Mouse (Mus musculus): ENCODE measurements at regions not wholly inside any gene's neighbourhood (a gene's known extent, or its start where the extent isn't known, plus 50 kb on each side); places are given as distances from the start of the nearest gene placed in this dataset.

DNA sequence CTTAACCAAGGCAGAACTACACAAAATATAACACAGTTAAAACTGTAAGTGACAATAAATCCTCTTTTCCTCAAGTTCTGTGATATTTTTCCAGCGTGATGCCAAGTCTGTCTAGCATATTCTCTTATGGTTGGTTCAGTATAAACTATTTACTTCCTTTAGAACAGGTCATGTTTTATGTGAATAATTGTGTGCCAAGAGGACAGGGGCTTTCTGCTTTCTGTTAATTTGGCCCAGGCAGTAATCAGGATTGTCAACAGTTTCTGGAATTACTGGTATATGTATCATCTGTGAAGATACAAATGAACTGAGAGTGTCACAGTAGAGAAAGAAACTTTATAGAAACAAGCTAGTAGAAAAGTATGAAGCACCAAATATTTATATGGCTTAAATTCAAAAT lies 1039.5 kb upstream of the Adcyap1 start:
- DNase-seq (ENCODE audit: low spot score) (no peak), ATAC-seq (no peak)
- WGBS = 75% methylated on average over 1 of the region's 1 CpGs
- Histone ChIP-seq H3K4me1 (ENCODE audit: insufficient read depth, low read length) (no peaks in the 10 kb centered on the region), H3K27ac (no peak overlapping the region), H3K4me2 (ENCODE audit: low read depth, low read length) (no peak overlapping the region), H3K9me3 (ENCODE audit: low read length) (no peaks in the 10 kb centered on the region), H3K36me3 (ENCODE audit: insufficient read depth, low read length) (no peaks in the 10 kb centered on the region), H3K9ac (replicated peaks; ENCODE audit: low read length) (no peak overlapping the region), H3K27me3 (ENCODE audit: insufficient read depth, low read length) (no peaks in the 10 kb centered on the region), H3K4me3 (ENCODE audit: low read length) (no peak overlapping the region)
- no peak for TF ChIP-seq CTCF (IDR thresholded peaks at IDR 0.05; ENCODE audit: low read depth)

DNA sequence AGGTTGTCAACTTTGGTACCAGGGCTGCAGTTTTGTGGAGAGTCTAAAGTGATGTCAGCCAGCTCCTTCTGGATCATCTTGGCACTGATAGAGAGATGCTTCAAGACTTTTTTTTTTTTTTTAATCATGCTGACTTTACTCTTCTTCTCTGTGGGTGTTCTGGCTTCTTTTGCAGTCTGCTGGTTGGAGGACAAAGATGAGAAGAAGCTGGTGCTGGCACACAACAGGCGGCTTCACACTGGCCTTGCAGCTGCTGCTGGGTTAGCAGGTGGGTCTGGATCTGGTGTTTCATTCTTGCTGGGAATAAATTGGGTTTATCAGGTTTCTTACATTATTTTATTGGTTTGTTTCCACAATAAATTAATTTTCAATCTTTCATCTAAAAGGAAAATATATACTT lies 1013.1 kb upstream of the Adcyap1 start:
- ATAC-seq = peak; percentile 63; the same call in 1 of the 2 replicates
- no peaks in the 10 kb centered on the region for H3K9me3 ChIP-seq (ENCODE audit: low read length)
- 37% methylated on average over 1 of the region's 1 CpGs for WGBS
- no peak overlapping the region for H3K4me2 ChIP-seq (ENCODE audit: low read depth, low read length)
- H3K27ac ChIP-seq = no peak overlapping the region
- no peaks in the 10 kb centered on the region for H3K4me1 ChIP-seq (ENCODE audit: insufficient read depth, low read length)
- H3K27me3 ChIP-seq (ENCODE audit: insufficient read depth, low read length) = no peaks in the 10 kb centered on the region
- no peak overlapping the region for H3K9ac ChIP-seq (replicated peaks; ENCODE audit: low read length)
- H3K4me3 ChIP-seq (ENCODE audit: low read length) = no peak overlapping the region
- peak; percentile 1 for DNase-seq (ENCODE audit: low spot score)
- no peak for TF ChIP-seq CTCF (IDR thresholded peaks at IDR 0.05; ENCODE audit: low read depth)
- H3K36me3 ChIP-seq (ENCODE audit: insufficient read depth, low read length) = no peaks in the 10 kb centered on the region

DNA sequence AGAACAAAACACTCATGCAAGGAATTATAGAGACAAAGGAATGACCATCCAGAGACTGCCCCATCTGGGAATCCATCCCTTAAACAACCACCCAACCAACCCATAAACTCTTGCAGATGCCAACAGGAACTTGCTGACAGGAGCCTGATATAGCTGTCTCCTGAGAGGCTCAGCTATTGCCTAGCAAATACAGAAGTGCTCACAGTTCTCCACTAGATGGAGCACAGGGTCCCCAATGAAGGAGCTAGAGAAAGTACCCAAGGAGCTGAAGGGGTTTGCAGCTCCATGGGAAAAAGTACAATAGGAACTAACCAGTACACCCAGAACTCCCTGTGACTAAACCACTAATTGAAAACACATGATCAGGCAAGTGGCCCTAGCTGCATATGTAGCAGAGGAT lies 988.1 kb upstream of the Adcyap1 start:
- no peak overlapping the region for H3K27ac ChIP-seq
- no peaks in the 10 kb centered on the region for H3K4me1 ChIP-seq (ENCODE audit: insufficient read depth, low read length)
- peak; percentile 30; the same call in 1 of the 2 replicates for TF ChIP-seq CTCF (IDR thresholded peaks at IDR 0.05; ENCODE audit: low read depth)
- no peaks in the 10 kb centered on the region for H3K27me3 ChIP-seq (ENCODE audit: insufficient read depth, low read length)
- no peak overlapping the region for H3K9ac ChIP-seq (replicated peaks; ENCODE audit: low read length)
- DNase-seq (ENCODE audit: low spot score) = peak; percentile 5
- no peaks in the 10 kb centered on the region for H3K9me3 ChIP-seq (ENCODE audit: low read length)
- no peak for ATAC-seq
- no peaks in the 10 kb centered on the region for H3K36me3 ChIP-seq (ENCODE audit: insufficient read depth, low read length)
- H3K4me3 ChIP-seq (ENCODE audit: low read length) = no peak overlapping the region
- H3K4me2 ChIP-seq (ENCODE audit: low read depth, low read length) = no peak overlapping the region

DNA sequence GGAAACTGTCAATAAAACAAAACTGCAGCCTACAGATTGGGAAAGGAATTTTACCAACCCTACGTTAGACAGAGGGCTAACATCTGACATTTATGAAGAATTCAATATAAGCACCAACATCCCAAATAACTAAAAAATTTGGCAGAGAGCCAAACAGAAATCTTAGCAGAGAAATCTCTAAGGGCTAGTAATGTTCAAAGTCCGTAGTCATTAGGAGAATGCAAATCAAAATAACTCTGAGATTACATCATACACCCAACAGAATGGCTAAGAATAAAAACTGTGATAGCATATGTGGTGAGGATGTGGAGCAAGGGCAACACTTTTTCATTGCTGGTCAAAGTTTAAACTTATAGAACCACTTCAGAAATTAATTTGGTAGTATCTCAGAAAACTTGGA lies 982.4 kb upstream of the Adcyap1 start:
- Histone ChIP-seq H3K27me3 (ENCODE audit: insufficient read depth, low read length) (no peaks in the 10 kb centered on the region), H3K4me2 (ENCODE audit: low read depth, low read length) (no peak overlapping the region), H3K4me3 (ENCODE audit: low read length) (no peak overlapping the region), H3K9me3 (ENCODE audit: low read length) (no peaks in the 10 kb centered on the region), H3K4me1 (ENCODE audit: insufficient read depth, low read length) (no peaks in the 10 kb centered on the region), H3K9ac (replicated peaks; ENCODE audit: low read length) (no peak overlapping the region), H3K36me3 (ENCODE audit: insufficient read depth, low read length) (no peaks in the 10 kb centered on the region), H3K27ac (no peak overlapping the region)
- ATAC-seq (no peak), DNase-seq (ENCODE audit: low spot score) (peak; percentile 2)
- WGBS = 46% methylated on average over 2 of the region's 2 CpGs
- no peak for TF ChIP-seq CTCF (IDR thresholded peaks at IDR 0.05; ENCODE audit: low read depth)

All from hindbrain, postnatal 0 days (tissue).